ENCODE assay signal across 8 mouse cellular contexts in the genomic region with DNA sequence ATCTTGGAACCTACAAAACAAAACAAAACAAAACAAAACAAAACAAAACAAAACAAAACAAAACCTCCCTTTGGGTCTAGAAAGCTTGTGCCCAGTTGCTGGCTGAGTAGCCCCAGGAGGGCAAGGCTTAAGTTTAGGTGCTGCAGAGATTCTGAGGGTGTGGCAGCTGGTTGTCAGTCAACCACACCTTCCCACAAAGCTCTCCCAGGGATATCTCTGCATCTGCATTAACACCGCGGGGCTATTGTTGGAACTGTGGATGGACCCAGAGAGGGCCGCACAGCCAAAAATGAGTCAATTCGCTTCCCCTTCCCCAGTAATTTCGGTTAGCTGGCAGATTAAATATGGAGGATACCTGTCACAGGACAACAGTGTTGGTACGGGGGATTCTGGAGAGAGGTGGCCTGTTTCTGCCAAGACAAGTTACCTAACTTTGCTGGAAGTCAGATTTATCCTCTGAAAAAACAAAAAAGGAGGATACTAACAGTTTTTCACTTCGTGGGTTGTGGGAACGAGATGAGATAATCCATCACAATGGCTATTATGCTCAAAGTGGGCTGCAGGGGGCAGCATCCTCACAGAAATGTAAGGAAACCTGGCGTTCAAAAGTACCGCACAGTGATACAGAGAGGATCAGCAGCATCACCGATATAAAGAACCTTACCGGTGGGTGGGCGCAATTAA.
A peak's percentile ranks its signal among the peaks of the same experiment; 100 is the strongest.
DNase-seq lines count a peak whose midpoint lies in the region; ATAC-seq lines count a peak whose summit lies in the region.

No protein-coding gene starts in this region.

- 0 out of 2 replicates have a peak overlapping the region, but pooled peaks have one; percentile 10 for H3K9ac ChIP-seq in hindbrain, embryonic 12.5 days

- peaks cover 8% of the 10 kb centered on the region for H3K4me1 ChIP-seq in hindbrain, embryonic 12.5 days

- H3K36me3 ChIP-seq in hindbrain, embryonic 12.5 days = no peaks in the 10 kb centered on the region

- no peak overlapping the region for H3K27ac ChIP-seq in hindbrain, embryonic 12.5 days

- ATAC-seq in hindbrain, embryonic 12.5 days (ENCODE audit: low FRiP score) = peak; percentile 78; the same call in 1 of the 2 replicates
- no peak for ATAC-seq in erythroblast, adult 5-6 weeks (replicated peaks; ENCODE audit: low FRiP score, poor library complexity, severe bottlenecking)

- no peaks in the 10 kb centered on the region for H3K27me3 ChIP-seq in hindbrain, embryonic 12.5 days

- H3K9me3 ChIP-seq in hindbrain, embryonic 12.5 days (replicated peaks) = no peaks in the 10 kb centered on the region

- 9% methylated on average over 13 of the region's 13 CpGs for WGBS in hindbrain, embryonic 12.5 days

- peak overlapping the region; percentile 36 for H3K4me2 ChIP-seq in hindbrain, embryonic 12.5 days (replicated peaks)

- no peak overlapping the region for H3K4me3 ChIP-seq in hindbrain, embryonic 12.5 days

- peak; percentile 80 for DNase-seq in adipocyte (ENCODE audit: low spot score)
- peak; percentile 91 to 92 for DNase-seq in cerebellum, postnatal 14 days
- DNase-seq in frontal cortex, postnatal 36 days (ENCODE audit: low spot score in 2 of 2) = peak; percentile 86 to 92
- peak; percentile 86 to 92 for DNase-seq in layer of hippocampus, postnatal 14 days (ENCODE audit: low spot score in 2 of 2)
- DNase-seq in lung, postnatal 36 days = peak; percentile 91
- peak; percentile 88 for DNase-seq in right cerebral cortex, postnatal 14 days
